Mouse (Mus musculus) myocyte (in vitro differentiated cells): ENCODE results near the gene Dynlt1f.
"Not testable (repeated sequence)": the region's sequence is repeated elsewhere in the genome, so short reads cannot be mapped to it uniquely, and the experiment has no call there.

Experiments
- POLR2A ChIP-seq: IDR thresholded peaks from one replicate; pipeline ENCODE4 v1.6.1; 2011; ENCODE audit warnings: low read depth, mild to moderate bottlenecking, control low read depth, moderate library complexity; ENCODE audit not compliant: insufficient read length
- TCF12 ChIP-seq: IDR thresholded peaks from one replicate; pipeline ENCODE4 v1.6.1; 2011; ENCODE audit warnings: mild to moderate bottlenecking, control low read depth; ENCODE audit not compliant: poor library complexity, insufficient read depth, severe bottlenecking

- TF ChIP-seq POLR2A, TCF12: not testable (repeated sequence)
These were observed 4.9 kb upstream of the Dynlt1f start for GRCm38 (mm10) chr17:6660589-6660988.
